Mouse (Mus musculus): ENCODE results near the gene Pard3. TPM values are rescaled to one million over a fixed set of nuclear protein-coding genes. Genes with fewer than 3 reads are reported as not detected.

The Pard3 gene
- polyA plus RNA-seq, 1 experiment, result 10.4 TPM

- over 99% methylated on average over 8 of the region's 8 CpGs for WGBS
- Histone ChIP-seq H3K4me1 (replicated peaks; ENCODE audit: control insufficient read depth, insufficient read depth, low read length) (no peaks in the 10 kb centered on the region), H3K27ac (ENCODE audit: control insufficient read depth, insufficient read depth, low read length) (no peak overlapping the region), H3K27me3 (ENCODE audit: control insufficient read depth, insufficient read depth, low read length) (no peaks in the 10 kb centered on the region), H3K36me3 (ENCODE audit: control insufficient read depth, insufficient read depth, low read length) (no peaks in the 10 kb centered on the region), H3K4me3 (ENCODE audit: control insufficient read depth, insufficient read depth, low read length) (no peak overlapping the region)
- DNase-seq, result no peak
- TF ChIP-seq CTCF (IDR thresholded peaks at IDR 0.05; ENCODE audit: borderline replicate concordance, control insufficient read depth, extremely low read depth, insufficient read depth, low read length, poor library complexity) (no peak), POLR2A (IDR thresholded peaks at IDR 0.05; ENCODE audit: control insufficient read depth, extremely low read depth, insufficient read depth, low read length, poor library complexity) (no peak)
Measured at GRCm38 (mm10) chr8:127585618-127586017, 521.9 kb downstream of the Pard3 start.

- TF ChIP-seq POLR2A (IDR thresholded peaks at IDR 0.05; ENCODE audit: control insufficient read depth, extremely low read depth, insufficient read depth, low read length, poor library complexity), result no peak
- no peak for TF ChIP-seq CTCF (IDR thresholded peaks at IDR 0.05; ENCODE audit: borderline replicate concordance, control insufficient read depth, extremely low read depth, insufficient read depth, low read length, poor library complexity)
- WGBS, result 88% methylated on average over 5 of the region's 5 CpGs
- Histone ChIP-seq H3K27me3 (ENCODE audit: control insufficient read depth, insufficient read depth, low read length) (no peaks in the 10 kb centered on the region), H3K36me3 (ENCODE audit: control insufficient read depth, insufficient read depth, low read length) (no peaks in the 10 kb centered on the region), H3K4me3 (ENCODE audit: control insufficient read depth, insufficient read depth, low read length) (no peak overlapping the region), H3K27ac (ENCODE audit: control insufficient read depth, insufficient read depth, low read length) (no peak overlapping the region), H3K4me1 (replicated peaks; ENCODE audit: control insufficient read depth, insufficient read depth, low read length) (no peaks in the 10 kb centered on the region)
- no peak for DNase-seq
Measured at GRCm38 (mm10) chr8:127586681-127587080, 523.0 kb downstream of the Pard3 start.

GRCm38 (mm10) chr8:127588313-127588712, 524.6 kb downstream of the Pard3 start:
- Histone ChIP-seq H3K27ac (ENCODE audit: control insufficient read depth, insufficient read depth, low read length) (no peak overlapping the region), H3K4me3 (ENCODE audit: control insufficient read depth, insufficient read depth, low read length) (no peak overlapping the region), H3K27me3 (ENCODE audit: control insufficient read depth, insufficient read depth, low read length) (no peaks in the 10 kb centered on the region), H3K4me1 (replicated peaks; ENCODE audit: control insufficient read depth, insufficient read depth, low read length) (no peaks in the 10 kb centered on the region), H3K36me3 (ENCODE audit: control insufficient read depth, insufficient read depth, low read length) (no peaks in the 10 kb centered on the region)
- WGBS, result 92% methylated on average over 4 of the region's 4 CpGs
- TF ChIP-seq CTCF (IDR thresholded peaks at IDR 0.05; ENCODE audit: borderline replicate concordance, control insufficient read depth, extremely low read depth, insufficient read depth, low read length, poor library complexity), result no peak
- peak; percentile 76 for DNase-seq

- peak; percentile 75 for DNase-seq
- Histone ChIP-seq H3K27me3 (ENCODE audit: control insufficient read depth, insufficient read depth, low read length) (no peaks in the 10 kb centered on the region), H3K27ac (ENCODE audit: control insufficient read depth, insufficient read depth, low read length) (no peak overlapping the region), H3K36me3 (ENCODE audit: control insufficient read depth, insufficient read depth, low read length) (no peaks in the 10 kb centered on the region), H3K4me3 (ENCODE audit: control insufficient read depth, insufficient read depth, low read length) (no peak overlapping the region), H3K4me1 (replicated peaks; ENCODE audit: control insufficient read depth, insufficient read depth, low read length) (no peaks in the 10 kb centered on the region)
- TF ChIP-seq CTCF (IDR thresholded peaks at IDR 0.05; ENCODE audit: borderline replicate concordance, control insufficient read depth, extremely low read depth, insufficient read depth, low read length, poor library complexity) (peak; percentile 82), POLR2A (IDR thresholded peaks at IDR 0.05; ENCODE audit: control insufficient read depth, extremely low read depth, insufficient read depth, low read length, poor library complexity) (no peak)
- WGBS, result 32% methylated on average over 4 of the region's 4 CpGs
Measured at GRCm38 (mm10) chr8:127589291-127589690, 525.6 kb downstream of the Pard3 start.

GRCm38 (mm10) chr8:127590674-127591186, 527.0 kb downstream of the Pard3 start:
- Histone ChIP-seq H3K4me3 (ENCODE audit: control insufficient read depth, insufficient read depth, low read length) (no peak overlapping the region), H3K36me3 (ENCODE audit: control insufficient read depth, insufficient read depth, low read length) (no peaks in the 10 kb centered on the region), H3K27me3 (ENCODE audit: control insufficient read depth, insufficient read depth, low read length) (no peaks in the 10 kb centered on the region), H3K27ac (ENCODE audit: control insufficient read depth, insufficient read depth, low read length) (no peak overlapping the region), H3K4me1 (replicated peaks; ENCODE audit: control insufficient read depth, insufficient read depth, low read length) (no peaks in the 10 kb centered on the region)
- no peak for DNase-seq
- no peak for TF ChIP-seq POLR2A (IDR thresholded peaks at IDR 0.05; ENCODE audit: control insufficient read depth, extremely low read depth, insufficient read depth, low read length, poor library complexity)
- TF ChIP-seq CTCF (IDR thresholded peaks at IDR 0.05; ENCODE audit: borderline replicate concordance, control insufficient read depth, extremely low read depth, insufficient read depth, low read length, poor library complexity), result no peak
- 95% methylated on average over 5 of the region's 5 CpGs for WGBS

- Histone ChIP-seq H3K4me3 (ENCODE audit: control insufficient read depth, insufficient read depth, low read length) (no peak overlapping the region), H3K27ac (ENCODE audit: control insufficient read depth, insufficient read depth, low read length) (no peak overlapping the region), H3K4me1 (replicated peaks; ENCODE audit: control insufficient read depth, insufficient read depth, low read length) (no peaks in the 10 kb centered on the region), H3K27me3 (ENCODE audit: control insufficient read depth, insufficient read depth, low read length) (no peaks in the 10 kb centered on the region), H3K36me3 (ENCODE audit: control insufficient read depth, insufficient read depth, low read length) (no peaks in the 10 kb centered on the region)
- no peak for TF ChIP-seq CTCF (IDR thresholded peaks at IDR 0.05; ENCODE audit: borderline replicate concordance, control insufficient read depth, extremely low read depth, insufficient read depth, low read length, poor library complexity)
- no peak for TF ChIP-seq POLR2A (IDR thresholded peaks at IDR 0.05; ENCODE audit: control insufficient read depth, extremely low read depth, insufficient read depth, low read length, poor library complexity)
- 75% methylated on average over 12 of the region's 12 CpGs for WGBS
- no peak for DNase-seq
Measured at GRCm38 (mm10) chr8:127592648-127593574, 529.2 kb downstream of the Pard3 start.
